ENCODE assay signal across 10 mouse cellular contexts in genomic region chr6:128007241-128007701, GRCm38 (mm10).
DNase-seq lines count a peak whose midpoint lies in the region; ATAC-seq and TF ChIP-seq lines count a peak whose summit lies in the region.
"Had no signal": no experiment of that assay in that cellular context is flagged by ENCODE, and none has a peak within 500 bp of the region (broad histone marks: within the 10 kb centered on the region; RNA-seq: fewer than 3 reads in every experiment).

No protein-coding gene starts in this region.

- TF ChIP-seq EP300 in stomach, postnatal 0 days (optimal IDR thresholded peaks at IDR 0.05), result no peak

- DNase-seq in embryonic facial prominence, embryonic 10.5 days (ENCODE audit: low spot score), result no peak
- peak; percentile 64 for DNase-seq in midbrain, postnatal 0 days (ENCODE audit: low spot score)
- DNase-seq in heart, postnatal 10 days, result peak; percentile 60 to 61
- DNase-seq in stomach, postnatal 0 days (ENCODE audit: low spot score), result no peak
- DNase-seq: adrenal gland, postnatal 10 days; layer of hippocampus, postnatal 36 days had no signal

- no peak overlapping the region for H3K4me2 ChIP-seq in embryonic facial prominence, embryonic 13.5 days
- no peak overlapping the region for H3K4me2 ChIP-seq in midbrain, postnatal 0 days (ENCODE audit: low read depth, low read length, poor library complexity, severe bottlenecking)
- H3K4me2 ChIP-seq in midbrain, embryonic 15.5 days, result no peak overlapping the region
- no peak overlapping the region for H3K4me2 ChIP-seq in stomach, postnatal 0 days (replicated peaks; ENCODE audit: low read depth)
- H3K4me2 ChIP-seq in forebrain, embryonic 12.5 days, result no peak overlapping the region
- H3K4me2 ChIP-seq in midbrain, embryonic 16.5 days (ENCODE audit: low read length), result no peak overlapping the region

- no peak for ATAC-seq in embryonic facial prominence, embryonic 13.5 days (ENCODE audit: insufficient number of reproducible peaks, insufficient read depth, low FRiP score, low TSS enrichment, low read depth)
- ATAC-seq in midbrain, postnatal 0 days (ENCODE audit: low FRiP score), result no peak
- no peak for ATAC-seq in midbrain, embryonic 15.5 days (replicated peaks)
- no peak for ATAC-seq in stomach, postnatal 0 days (ENCODE audit: low FRiP score, low TSS enrichment)
- no peak for ATAC-seq in forebrain, embryonic 12.5 days (ENCODE audit: low FRiP score)
- no peak for ATAC-seq in midbrain, embryonic 16.5 days

- H3K9ac ChIP-seq in embryonic facial prominence, embryonic 13.5 days, result no peak overlapping the region
- no peak overlapping the region for H3K9ac ChIP-seq in midbrain, postnatal 0 days (replicated peaks; ENCODE audit: low read length, poor library complexity, severe bottlenecking)
- no peak overlapping the region for H3K9ac ChIP-seq in midbrain, embryonic 15.5 days
- H3K9ac ChIP-seq in stomach, postnatal 0 days (ENCODE audit: low read length), result no peak overlapping the region
- no peak overlapping the region for H3K9ac ChIP-seq in forebrain, embryonic 12.5 days
- no peak overlapping the region for H3K9ac ChIP-seq in midbrain, embryonic 16.5 days (ENCODE audit: low read depth, low read length)

- no peaks in the 10 kb centered on the region for H3K27me3 ChIP-seq in embryonic facial prominence, embryonic 13.5 days
- no peaks in the 10 kb centered on the region for H3K27me3 ChIP-seq in embryonic facial prominence, embryonic 10.5 days (replicated peaks; ENCODE audit: low read depth, poor library complexity, severe bottlenecking)
- H3K27me3 ChIP-seq in midbrain, postnatal 0 days (ENCODE audit: insufficient read depth, low read length), result no peaks in the 10 kb centered on the region
- H3K27me3 ChIP-seq in midbrain, embryonic 15.5 days (replicated peaks), result no peaks in the 10 kb centered on the region
- no peaks in the 10 kb centered on the region for H3K27me3 ChIP-seq in stomach, postnatal 0 days (ENCODE audit: control insufficient read depth, insufficient read depth, low read length)
- peaks cover 7% of the 10 kb centered on the region; the same call in 1 of the 2 replicates for H3K27me3 ChIP-seq in forebrain, embryonic 12.5 days
- H3K27me3 ChIP-seq in midbrain, embryonic 16.5 days (ENCODE audit: control insufficient read depth, insufficient read depth, low read depth, low read length), result no peaks in the 10 kb centered on the region

- TF ChIP-seq CTCF in midbrain, postnatal 0 days (IDR thresholded peaks at IDR 0.05), result no peak
- TF ChIP-seq CTCF in stomach, postnatal 0 days (IDR thresholded peaks at IDR 0.05; ENCODE audit: low read depth), result no peak

- 68% methylated on average over 12 of the region's 12 CpGs for WGBS in embryonic facial prominence, embryonic 13.5 days
- 79% methylated on average over 12 of the region's 12 CpGs for WGBS in embryonic facial prominence, embryonic 10.5 days
- WGBS in midbrain, postnatal 0 days, result 78% methylated on average over 12 of the region's 12 CpGs
- WGBS in midbrain, embryonic 15.5 days, result 78% methylated on average over 12 of the region's 12 CpGs
- WGBS in stomach, postnatal 0 days, result 61% methylated on average over 12 of the region's 12 CpGs
- 86% methylated on average over 12 of the region's 12 CpGs for WGBS in forebrain, embryonic 12.5 days
- WGBS in midbrain, embryonic 16.5 days, result 85% methylated on average over 12 of the region's 12 CpGs

- intact Hi-C loops in heart, postnatal 10 days (cut with DNase I), result no loop called here

- H3K9me3 ChIP-seq in embryonic facial prominence, embryonic 13.5 days, result no peaks in the 10 kb centered on the region
- no peaks in the 10 kb centered on the region for H3K9me3 ChIP-seq in embryonic facial prominence, embryonic 10.5 days
- H3K9me3 ChIP-seq in midbrain, postnatal 0 days (ENCODE audit: low read length), result no peaks in the 10 kb centered on the region
- H3K9me3 ChIP-seq in midbrain, embryonic 15.5 days, result no peaks in the 10 kb centered on the region
- H3K9me3 ChIP-seq in stomach, postnatal 0 days (ENCODE audit: control insufficient read depth, low read length), result no peaks in the 10 kb centered on the region
- H3K9me3 ChIP-seq in forebrain, embryonic 12.5 days, result no peaks in the 10 kb centered on the region
- no peaks in the 10 kb centered on the region for H3K9me3 ChIP-seq in midbrain, embryonic 16.5 days (replicated peaks; ENCODE audit: control insufficient read depth, low read length, poor library complexity, severe bottlenecking)

- H3K27ac ChIP-seq in embryonic facial prominence, embryonic 13.5 days, result peak overlapping the region; percentile 29; the same call in 1 of the 2 replicates
- no peak overlapping the region for H3K27ac ChIP-seq in embryonic facial prominence, embryonic 10.5 days (replicated peaks)
- no peak overlapping the region for H3K27ac ChIP-seq in midbrain, postnatal 0 days (ENCODE audit: low read depth, low read length)
- no peak overlapping the region for H3K27ac ChIP-seq in midbrain, embryonic 15.5 days
- H3K27ac ChIP-seq in stomach, postnatal 0 days (replicated peaks), result peak overlapping the region; percentile 73
- H3K27ac ChIP-seq in forebrain, embryonic 12.5 days, result no peak overlapping the region
- H3K27ac ChIP-seq in midbrain, embryonic 16.5 days (ENCODE audit: low read length), result no peak overlapping the region

- H3K4me3 ChIP-seq in embryonic facial prominence, embryonic 13.5 days, result no peak overlapping the region
- no peak overlapping the region for H3K4me3 ChIP-seq in embryonic facial prominence, embryonic 10.5 days
- no peak overlapping the region for H3K4me3 ChIP-seq in midbrain, postnatal 0 days (ENCODE audit: low read depth, low read length)
- no peak overlapping the region for H3K4me3 ChIP-seq in midbrain, embryonic 15.5 days
- H3K4me3 ChIP-seq in stomach, postnatal 0 days (ENCODE audit: low read depth, low read length), result no peak overlapping the region
- no peak overlapping the region for H3K4me3 ChIP-seq in forebrain, embryonic 12.5 days (replicated peaks)
- H3K4me3 ChIP-seq in midbrain, embryonic 16.5 days (ENCODE audit: low read depth, low read length), result no peak overlapping the region

- H3K4me1 ChIP-seq in embryonic facial prominence, embryonic 13.5 days, result peaks cover 87% of the 10 kb centered on the region
- H3K4me1 ChIP-seq in embryonic facial prominence, embryonic 10.5 days, result peaks cover 83% of the 10 kb centered on the region
- no peaks in the 10 kb centered on the region; the same call in none of the 2 replicates for H3K4me1 ChIP-seq in midbrain, postnatal 0 days (ENCODE audit: insufficient read depth, low read length)
- peaks cover 33% of the 10 kb centered on the region for H3K4me1 ChIP-seq in midbrain, embryonic 15.5 days
- H3K4me1 ChIP-seq in stomach, postnatal 0 days (replicated peaks; ENCODE audit: control insufficient read depth, insufficient read depth), result peaks cover 16% of the 10 kb centered on the region; the same call in 1 of the 2 replicates
- peaks cover 31% of the 10 kb centered on the region for H3K4me1 ChIP-seq in forebrain, embryonic 12.5 days
- H3K4me1 ChIP-seq in midbrain, embryonic 16.5 days (ENCODE audit: control insufficient read depth, insufficient read depth, low read length), result peaks cover 10% of the 10 kb centered on the region; the same call in 1 of the 2 replicates

- no peaks in the 10 kb centered on the region for H3K36me3 ChIP-seq in embryonic facial prominence, embryonic 13.5 days
- no peaks in the 10 kb centered on the region for H3K36me3 ChIP-seq in embryonic facial prominence, embryonic 10.5 days (replicated peaks)
- H3K36me3 ChIP-seq in midbrain, postnatal 0 days (ENCODE audit: insufficient read depth, low read length), result no peaks in the 10 kb centered on the region
- H3K36me3 ChIP-seq in midbrain, embryonic 15.5 days (replicated peaks), result no peaks in the 10 kb centered on the region
- H3K36me3 ChIP-seq in stomach, postnatal 0 days (ENCODE audit: control insufficient read depth, insufficient read depth, low read length), result no peaks in the 10 kb centered on the region
- H3K36me3 ChIP-seq in forebrain, embryonic 12.5 days (replicated peaks), result no peaks in the 10 kb centered on the region
- no peaks in the 10 kb centered on the region for H3K36me3 ChIP-seq in midbrain, embryonic 16.5 days (ENCODE audit: control insufficient read depth, insufficient read depth, low read length)

Comparison
In these comparisons a context has a peak if more than half of its experiments do, and no peak if none do; other contexts are left out.
1. H3K27ac ChIP-seq: peak in embryonic facial prominence, embryonic 13.5 days (single experiment) and stomach, postnatal 0 days (single experiment); none in embryonic facial prominence, embryonic 10.5 days (single experiment), midbrain, postnatal 0 days (single experiment), midbrain, embryonic 15.5 days (single experiment), forebrain, embryonic 12.5 days (single experiment) and midbrain, embryonic 16.5 days (single experiment).
2. DNase-seq: peak in midbrain, postnatal 0 days (single experiment) and heart, postnatal 10 days (2 of 2); none in embryonic facial prominence, embryonic 10.5 days (single experiment) and stomach, postnatal 0 days (single experiment).